Mouse (Mus musculus) mouse trophoblast stem cell (cell line): Measurements from ENCODE around the gene P3h2.

Source experiments
- in situ Hi-C, 2 experiments: fragments of 300-500 bp; cut with MseI, MboI; formaldehyde crosslinking; loops; 2 replicates in 1 of 2; 3 replicates in 1 of 2; pipeline ENCODE4 v1.15.1; 2025

The P3h2 gene

GRCm38 (mm10) chr16:25987221-25987620, 118.4 kb downstream of the P3h2 start:
- in situ Hi-C loops, result no loop called here

- in situ Hi-C loops, result no loop called here
Observed at GRCm38 (mm10) chr16:25983635-25984034, 121.9 kb downstream of the P3h2 start.

GRCm38 (mm10) chr16:25979037-25979436, 126.5 kb downstream of the P3h2 start:
- in situ Hi-C loops, result no loop called here

- in situ Hi-C loops, result no loop called here
Observed at GRCm38 (mm10) chr16:25977210-25977609, 128.4 kb downstream of the P3h2 start.

GRCm38 (mm10) chr16:25971285-25971684, 134.3 kb downstream of the P3h2 start:
- in situ Hi-C loops, result no loop called here

- in situ Hi-C loops, result no loop called here
Observed at GRCm38 (mm10) chr16:25970720-25971119, 134.9 kb downstream of the P3h2 start.

GRCm38 (mm10) chr16:25970193-25970592, 135.4 kb downstream of the P3h2 start:
- in situ Hi-C loops, result no loop called here

GRCm38 (mm10) chr16:25967297-25967696, 138.3 kb downstream of the P3h2 start:
- in situ Hi-C loops, result loop anchor here (5.0 kb wide), 1 partner anchor 230 kb away; no protein-coding TSS in a partner anchor

GRCm38 (mm10) chr16:25963856-25964255, 141.7 kb downstream of the P3h2 start:
- in situ Hi-C loops, result no loop called here

GRCm38 (mm10) chr16:25960345-25960744, 145.2 kb downstream of the P3h2 start:
- in situ Hi-C loops, result no loop called here

- in situ Hi-C loops, result loop anchor here (10.0 kb wide), 1 partner anchor 585 kb away; no protein-coding TSS in a partner anchor
Observed at GRCm38 (mm10) chr16:25959929-25960328, 145.7 kb downstream of the P3h2 start.

- in situ Hi-C loops, result loop anchor here (10.0 kb wide), 1 partner anchor 584 kb away; no protein-coding TSS in a partner anchor
Observed at GRCm38 (mm10) chr16:25958650-25959238, 146.8 kb downstream of the P3h2 start.

GRCm38 (mm10) chr16:25958213-25958612, 147.4 kb downstream of the P3h2 start:
- in situ Hi-C loops, result loop anchor here (10.0 kb wide), 1 partner anchor 583 kb away; no protein-coding TSS in a partner anchor

GRCm38 (mm10) chr16:25956831-25957230, 148.8 kb downstream of the P3h2 start:
- in situ Hi-C loops, result loop anchor here (10.0 kb wide), 1 partner anchor 582 kb away; no protein-coding TSS in a partner anchor

GRCm38 (mm10) chr16:25954614-25955013, 151.0 kb downstream of the P3h2 start:
- in situ Hi-C loops, result loop anchor here (10.0 kb wide), 1 partner anchor 580 kb away; no protein-coding TSS in a partner anchor

GRCm38 (mm10) chr16:25953359-25953758, 152.2 kb downstream of the P3h2 start:
- in situ Hi-C loops, result loop anchor here (10.0 kb wide), 1 partner anchor 579 kb away; no protein-coding TSS in a partner anchor

- in situ Hi-C loops, result loop anchor here (10.0 kb wide), 1 partner anchor 577 kb away; no protein-coding TSS in a partner anchor
Observed at GRCm38 (mm10) chr16:25952005-25952404, 153.6 kb downstream of the P3h2 start.

- in situ Hi-C loops, result no loop called here
Observed at GRCm38 (mm10) chr16:25948067-25948466, 157.5 kb downstream of the P3h2 start.

- in situ Hi-C loops, result no loop called here
Observed at GRCm38 (mm10) chr16:25945151-25945955, 160.2 kb downstream of the P3h2 start.

GRCm38 (mm10) chr16:25942261-25942660, 163.3 kb downstream of the P3h2 start:
- in situ Hi-C loops, result no loop called here

- in situ Hi-C loops, result no loop called here
Observed at GRCm38 (mm10) chr16:25934181-25934580, 171.4 kb downstream of the P3h2 start.

- in situ Hi-C loops, result no loop called here
Observed at GRCm38 (mm10) chr16:25912185-25912584, 193.4 kb downstream of the P3h2 start.
